Mouse (Mus musculus) heart, postnatal 14 days (tissue): ENCODE measurements around the gene Myd88. TPM values are rescaled to one million over a fixed set of nuclear protein-coding genes. Genes with fewer than 3 reads are reported as not detected.

Experiments used
- DNase-seq, 2 experiments: peaks; one replicate each; pipeline ENCODE4 v3.0.0; 2021 to 2022
- intact Hi-C: fragments of 180-260 bp; cut with DNase I; formaldehyde crosslinking; loops from one replicate; pipeline ENCODE4 v1.15.1; 2025
- total RNA-seq, 2 experiments: library from RNA; stranded (reverse); gene quantifications; 2 replicates each; pipeline ENCODE4 v1.2.3; 2021

Myd88 gene
- total RNA-seq, 2 experiments from 2014 or later, result 15.7 to 16.4 TPM

DNA sequence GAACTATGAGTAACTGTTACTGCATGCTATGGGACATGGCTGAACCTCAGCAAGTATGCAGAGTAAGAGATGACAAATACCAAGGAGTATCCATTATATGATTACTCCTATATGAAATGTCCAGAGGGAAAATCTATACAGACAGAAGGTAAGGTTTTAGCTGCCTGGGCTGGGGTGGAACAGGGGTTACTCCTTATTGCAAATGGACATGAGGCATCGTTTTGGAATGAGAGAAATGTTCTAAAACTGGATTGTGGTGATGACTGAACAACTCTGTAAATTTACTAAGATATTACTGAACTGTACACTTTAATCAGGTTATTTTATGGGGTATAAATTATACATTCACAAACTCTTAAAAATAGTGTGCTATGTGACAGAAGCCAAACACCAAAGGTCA lies 22.3 kb downstream of the Myd88 start:
- no peak for DNase-seq
- intact Hi-C loops, result no loop called here

DNA sequence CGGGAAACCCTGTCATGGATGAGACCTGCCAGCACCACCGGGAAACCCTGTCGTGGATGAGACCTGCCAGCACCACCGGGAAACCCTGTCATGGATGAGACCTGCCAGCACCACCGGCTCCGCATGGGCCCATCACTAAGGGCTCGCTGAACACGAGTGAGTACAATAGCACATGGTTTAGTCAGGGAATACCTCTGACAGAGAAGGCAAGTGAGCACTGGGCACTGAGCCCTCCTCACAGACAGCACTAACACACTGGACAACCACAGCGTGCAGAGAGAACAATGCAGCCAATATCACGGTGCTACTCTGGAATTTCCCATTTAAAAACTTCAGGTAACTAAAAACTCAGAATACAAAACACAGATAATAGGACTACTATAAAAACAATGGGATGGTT lies 28.1 kb downstream of the Myd88 start:
- intact Hi-C loops, result no loop called here

DNA sequence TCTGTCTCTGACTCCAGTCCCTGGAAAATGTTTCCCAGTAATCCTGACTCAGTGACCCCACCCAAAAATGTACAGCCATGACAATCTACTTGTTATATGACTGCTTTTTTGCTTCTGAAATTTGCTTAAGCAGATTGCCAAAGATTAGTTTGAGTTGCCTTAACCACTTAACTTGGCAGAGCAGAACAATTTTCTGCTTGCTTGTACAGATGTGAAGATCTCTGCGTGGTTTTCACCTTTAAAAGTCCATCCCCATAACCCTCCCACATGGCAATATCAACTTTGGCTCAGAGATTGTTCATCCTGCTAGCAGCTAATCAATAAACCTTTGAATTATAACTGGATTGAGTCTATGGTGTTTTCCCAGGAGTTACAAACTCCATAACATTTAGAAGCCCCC lies 32.1 kb downstream of the Myd88 start:
- intact Hi-C loops, result no loop called here
- DNase-seq, result no peak

More for the DNA sequence above, 28.1 kb downstream of the Myd88 start:
- DNase-seq, result no peak

DNA sequence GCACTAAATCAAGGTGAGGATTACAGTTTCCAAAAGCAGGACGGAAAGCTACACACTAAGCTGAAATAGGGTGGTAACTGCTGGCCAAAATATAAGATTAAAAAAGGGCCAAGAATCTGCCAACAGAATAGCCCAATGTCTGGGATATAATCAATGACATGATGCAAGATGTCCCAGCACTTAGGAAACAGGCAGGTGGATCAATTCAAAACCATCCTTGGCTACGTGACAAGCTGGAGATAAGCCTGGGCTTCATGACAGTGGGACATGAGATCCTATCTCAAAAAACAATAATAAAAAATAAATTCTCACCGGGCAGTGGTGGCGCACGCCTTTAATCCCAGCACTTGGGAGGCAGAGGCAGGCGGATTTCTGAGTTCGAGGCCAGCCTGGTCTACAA lies 35.3 kb downstream of the Myd88 start:
- DNase-seq, result no peak
- intact Hi-C loops, result no loop called here

DNA sequence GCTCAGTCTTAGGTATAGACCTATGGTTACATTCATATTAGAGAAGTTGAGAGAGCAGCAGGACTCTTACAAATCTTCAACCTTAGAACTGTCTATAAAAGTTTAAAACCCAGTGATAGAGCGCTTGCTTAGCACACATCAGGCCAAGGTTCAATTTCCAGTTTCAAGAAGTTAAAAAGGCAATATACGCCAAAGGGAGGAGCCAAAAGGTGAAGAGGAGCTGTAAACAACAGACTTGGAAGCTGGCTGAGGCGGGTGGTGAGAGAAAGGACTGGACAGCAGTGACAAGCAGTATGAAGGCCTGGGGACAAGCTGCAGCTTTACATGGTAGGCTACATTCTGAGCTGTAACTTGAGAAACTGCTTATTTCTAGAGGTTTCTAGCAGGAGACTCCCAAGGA lies 42.6 kb downstream of the Myd88 start:
- intact Hi-C loops, result no loop called here

DNA sequence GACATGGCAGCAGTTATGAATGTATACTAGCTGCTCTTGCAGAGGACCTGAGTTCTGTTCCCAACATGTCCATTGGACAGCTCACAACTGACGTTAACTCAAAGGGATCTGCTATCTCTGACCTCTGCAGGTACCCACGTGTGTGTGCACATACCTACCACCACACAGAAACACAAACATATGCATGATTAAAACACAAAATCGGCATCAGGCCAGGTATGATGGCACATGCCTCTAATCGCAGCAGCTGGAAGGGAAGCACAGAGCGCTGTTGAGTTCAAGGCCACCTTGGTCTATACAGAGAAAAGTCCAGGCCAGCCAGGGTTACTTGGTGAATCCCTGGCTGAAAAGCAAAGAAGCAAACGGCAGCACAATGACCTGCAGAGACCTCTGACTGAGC lies 43.5 kb downstream of the Myd88 start:
- intact Hi-C loops, result no loop called here
- DNase-seq, result no peak

More for the DNA sequence above, 42.6 kb downstream of the Myd88 start:
- DNase-seq, result no peak

DNA sequence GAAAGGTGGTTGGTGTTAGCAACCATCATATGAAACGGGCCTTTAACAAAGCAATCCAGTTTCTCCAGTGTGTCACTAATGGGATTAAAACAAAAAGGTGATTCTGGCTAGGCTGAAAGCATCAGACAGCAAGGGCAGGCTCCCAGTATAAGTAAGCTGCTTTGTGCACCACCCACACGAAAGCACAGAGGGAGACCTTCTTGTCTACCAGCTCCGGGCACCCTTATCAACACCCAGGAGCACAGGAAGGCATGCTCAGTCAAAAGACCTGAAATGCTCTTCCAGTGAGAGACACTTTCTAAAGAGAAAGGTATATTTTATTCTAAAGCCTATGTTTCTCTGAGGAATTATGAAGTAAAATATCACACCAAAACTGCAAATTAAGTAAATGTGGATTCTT lies 50.4 kb downstream of the Myd88 start:
- no peak for DNase-seq
- intact Hi-C loops, result no loop called here

Other genes with a start within 250 kb of the Myd88 start
- gene Plcd1, start 247.9 kb downstream of the Myd88 start, total RNA-seq, result 10 to 100 TPM; 14.2 to 18.6 TPM
- under 1 TPM; 0.34 to 0.65 TPM for gene Dlec1, start 238.9 kb downstream of the Myd88 start, total RNA-seq
- 1 to 10 TPM; 1.3 to 2.6 TPM for gene Acaa1b, start 184.3 kb downstream of the Myd88 start, total RNA-seq
- gene Gm47289, start 182.2 kb downstream of the Myd88 start, total RNA-seq, result not detected
- gene Slc22a13, start 132.3 kb downstream of the Myd88 start, total RNA-seq, result not detected
- 10 to 100 TPM; 37.8 to 39.9 TPM for gene Oxsr1, start 19.0 kb downstream of the Myd88 start, total RNA-seq
- gene Acaa1a, start 1.7 kb downstream of the Myd88 start, total RNA-seq, result 10 to 100 TPM; 81.0 to 81.7 TPM
- gene Xylb, start 16.0 kb upstream of the Myd88 start, total RNA-seq, result under 1 TPM; 0.24 to 0.29 TPM
- under 1 TPM in 1 of 2 experiments, not detected in 1; 0.22 TPM for gene Slc22a14, start 24.1 kb upstream of the Myd88 start, total RNA-seq
- gene Acvr2b, start 60.7 kb upstream of the Myd88 start, total RNA-seq, result 1 to 10 TPM; 5.7 to 6.7 TPM
- gene Exog, start 103.5 kb upstream of the Myd88 start, total RNA-seq, result 1 to 10 TPM; 2.4 to 3.2 TPM
- gene Scn5a, start 237.6 kb upstream of the Myd88 start, total RNA-seq, result 100 to 1,000 TPM; 129 to 133 TPM